Mouse (Mus musculus): ENCODE results near the gene Zfp212. TPM values are rescaled to one million over a fixed set of nuclear protein-coding genes. Genes with fewer than 3 reads are reported as not detected.

The Zfp212 gene
- total and polyA plus RNA-seq, 3 experiments: 7.6 to 14.0 (median 11.4) TPM

DNA sequence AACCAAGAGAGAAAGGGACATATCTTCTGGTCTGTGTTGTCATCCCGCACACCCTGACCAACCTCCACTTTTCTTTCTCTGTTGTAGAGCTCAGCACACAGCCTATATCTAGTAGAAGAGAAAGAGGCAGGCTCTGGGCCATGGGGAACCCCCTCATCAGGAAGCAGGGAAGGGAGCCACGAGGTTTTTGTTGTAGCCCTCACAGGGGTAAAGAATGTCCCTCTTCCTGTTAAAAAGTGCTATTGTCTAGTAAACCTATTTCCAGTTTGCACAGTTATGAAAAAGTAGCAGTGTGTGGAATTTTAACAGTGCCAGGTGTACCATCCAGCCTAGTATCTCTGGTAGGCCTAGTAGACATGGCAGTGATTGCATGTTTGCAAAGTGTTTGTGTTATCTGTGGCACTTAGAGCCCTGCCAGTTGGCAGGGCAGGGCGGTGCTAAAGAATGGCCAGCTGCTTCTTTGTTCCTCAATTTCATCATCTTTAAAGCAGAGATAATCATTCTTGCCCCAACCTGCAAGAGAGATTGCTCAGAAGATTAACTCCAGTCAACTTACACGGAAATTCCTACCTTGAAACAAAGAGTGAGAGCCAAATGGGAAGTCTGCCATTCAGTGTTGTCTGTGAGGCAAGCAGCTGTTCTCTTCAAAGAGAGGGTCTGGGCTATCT lies 41.1 kb upstream of the Zfp212 start:
- peak; percentile 15 for DNase-seq (ENCODE audit: low spot score)
- ATAC-seq (ENCODE audit: extremely low read depth, insufficient number of reproducible peaks, low FRiP score, poor library complexity, severe bottlenecking): no peak
- H3K4me3 ChIP-seq (ENCODE audit: low read depth, low read length): no peak overlapping the region
- peaks cover 29% of the 10 kb centered on the region for H3K4me1 ChIP-seq (ENCODE audit: insufficient read depth, low read depth, low read length)
- no peaks in the 10 kb centered on the region for H3K27me3 ChIP-seq (ENCODE audit: insufficient read depth, low read length)
- peaks cover 50% of the 10 kb centered on the region for H3K36me3 ChIP-seq (replicated peaks)
- H3K9me3 ChIP-seq (replicated peaks): no peaks in the 10 kb centered on the region
- no peak for TF ChIP-seq GATA1 (IDR thresholded peaks at IDR 0.05; ENCODE audit: borderline replicate concordance, low read length)
- no peak for TF ChIP-seq GATA2 (IDR thresholded peaks at IDR 0.05; ENCODE audit: borderline replicate concordance, low read depth, low read length)
- TF ChIP-seq POLR2AphosphoS5 (IDR thresholded peaks at IDR 0.05; ENCODE audit: insufficient replicate concordance, low read depth, low read length): no peak

DNA sequence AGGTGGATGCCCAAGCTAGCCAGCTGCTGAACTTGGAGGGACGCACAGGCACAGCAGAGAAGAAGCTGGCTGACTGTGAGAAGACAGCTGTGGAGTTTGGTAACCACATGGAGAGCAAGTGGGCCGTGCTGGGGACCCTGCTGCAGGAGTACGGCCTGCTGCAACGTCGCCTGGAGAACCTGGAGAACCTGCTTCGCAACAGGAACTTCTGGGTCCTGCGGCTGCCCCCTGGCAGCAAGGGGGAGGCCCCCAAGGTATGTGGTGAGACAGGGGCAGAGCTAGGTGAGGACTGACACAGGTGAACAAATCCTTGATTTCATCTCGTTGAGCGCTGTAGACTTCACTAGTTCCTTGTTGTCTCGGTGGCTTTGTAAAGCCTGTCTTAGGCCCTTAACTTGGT lies 40.1 kb upstream of the Zfp212 start:
- peaks cover 60% of the 10 kb centered on the region for H3K36me3 ChIP-seq (replicated peaks)
- DNase-seq (ENCODE audit: low spot score): no peak

DNA sequence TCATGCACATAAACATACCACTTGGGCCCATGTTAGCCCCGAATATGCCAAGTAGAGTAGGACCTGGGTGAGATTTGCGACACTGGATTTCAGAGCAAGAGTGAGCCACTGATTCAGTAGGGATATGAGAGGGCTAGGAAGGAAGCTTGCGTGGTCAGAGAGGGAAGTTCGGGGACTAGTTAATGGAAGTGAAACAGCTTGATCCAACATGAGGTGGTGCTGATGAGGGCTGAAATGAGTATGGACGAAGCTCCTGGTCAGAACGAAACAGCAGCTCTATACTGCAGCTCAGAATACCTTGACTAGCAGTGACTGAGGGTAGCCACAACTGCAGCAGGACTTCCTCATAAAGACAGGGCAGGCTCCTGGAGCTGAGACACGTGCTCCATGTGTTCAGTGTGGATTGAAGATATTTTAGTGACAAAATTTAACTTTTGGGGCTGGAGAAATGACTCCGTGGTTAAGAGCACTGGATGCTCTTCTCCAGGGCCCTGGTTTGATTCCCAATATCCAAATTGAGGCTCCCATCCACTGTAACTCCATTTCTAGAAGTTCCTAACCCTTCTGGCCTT lies 31.4 kb upstream of the Zfp212 start:
- Histone ChIP-seq H3K4me3 (ENCODE audit: low read depth, low read length) (no peak overlapping the region), H3K9me3 (replicated peaks) (no peaks in the 10 kb centered on the region), H3K27me3 (ENCODE audit: insufficient read depth, low read length) (no peaks in the 10 kb centered on the region), H3K4me1 (ENCODE audit: insufficient read depth, low read depth, low read length) (0 out of 2 replicates have a peak, but pooled peaks cover 3% of the 10 kb centered on the region), H3K36me3 (replicated peaks) (peaks cover 92% of the 10 kb centered on the region)
- ATAC-seq (ENCODE audit: extremely low read depth, insufficient number of reproducible peaks, low FRiP score, poor library complexity, severe bottlenecking) (no peak), DNase-seq (ENCODE audit: low spot score) (no peak)
- TF ChIP-seq TAL1 (conservative IDR thresholded peaks at IDR 0.05; ENCODE audit: low read depth, low read length): no peak
- TF ChIP-seq POLR2AphosphoS5 (IDR thresholded peaks at IDR 0.05; ENCODE audit: insufficient replicate concordance, low read depth, low read length): no peak
- TF ChIP-seq GATA2 (IDR thresholded peaks at IDR 0.05; ENCODE audit: borderline replicate concordance, low read depth, low read length): no peak

More for the DNA sequence above, 40.1 kb upstream of the Zfp212 start:
- Histone ChIP-seq H3K27me3 (ENCODE audit: insufficient read depth, low read length) (no peaks in the 10 kb centered on the region), H3K9me3 (replicated peaks) (no peaks in the 10 kb centered on the region), H3K4me1 (ENCODE audit: insufficient read depth, low read depth, low read length) (peaks cover 29% of the 10 kb centered on the region), H3K4me3 (ENCODE audit: low read depth, low read length) (no peak overlapping the region)
- TF ChIP-seq POLR2AphosphoS5 (IDR thresholded peaks at IDR 0.05; ENCODE audit: insufficient replicate concordance, low read depth, low read length) (no peak), CTCF (IDR thresholded peaks at IDR 0.05; ENCODE audit: low read depth, low read length) (no peak), GATA2 (IDR thresholded peaks at IDR 0.05; ENCODE audit: borderline replicate concordance, low read depth, low read length) (no peak), TAL1 (conservative IDR thresholded peaks at IDR 0.05; ENCODE audit: low read depth, low read length) (no peak), GATA1 (IDR thresholded peaks at IDR 0.05; ENCODE audit: borderline replicate concordance, low read length) (no peak)
- ATAC-seq (ENCODE audit: extremely low read depth, insufficient number of reproducible peaks, low FRiP score, poor library complexity, severe bottlenecking): no peak

DNA sequence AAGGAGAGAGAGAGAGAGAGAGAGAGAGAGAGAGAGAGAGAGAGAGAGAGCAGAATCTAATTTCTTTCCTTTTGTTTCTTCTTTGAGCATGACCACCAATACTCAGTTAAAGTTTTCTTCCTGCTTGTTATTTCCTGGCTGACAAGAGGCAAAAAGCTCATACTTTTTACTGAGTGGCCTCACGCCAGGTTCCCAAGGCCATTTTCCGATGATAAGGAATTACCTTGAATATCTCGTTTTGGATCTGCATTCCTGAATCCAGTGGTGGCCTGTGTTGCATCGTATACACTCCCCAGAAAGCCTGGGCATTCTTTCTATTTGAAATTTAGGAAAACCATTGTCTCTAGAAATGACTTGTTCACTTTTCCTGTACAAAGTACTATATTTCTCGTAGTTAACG lies 20.9 kb upstream of the Zfp212 start:
- Histone ChIP-seq H3K4me1 (ENCODE audit: insufficient read depth, low read depth, low read length) (no peaks in the 10 kb centered on the region), H3K36me3 (replicated peaks) (peaks cover 64% of the 10 kb centered on the region), H3K27me3 (ENCODE audit: insufficient read depth, low read length) (no peaks in the 10 kb centered on the region), H3K9me3 (replicated peaks) (peaks cover 4% of the 10 kb centered on the region), H3K4me3 (ENCODE audit: low read depth, low read length) (no peak overlapping the region)
- ATAC-seq (ENCODE audit: extremely low read depth, insufficient number of reproducible peaks, low FRiP score, poor library complexity, severe bottlenecking): no peak
- TF ChIP-seq POLR2AphosphoS5 (IDR thresholded peaks at IDR 0.05; ENCODE audit: insufficient replicate concordance, low read depth, low read length) (no peak), CTCF (IDR thresholded peaks at IDR 0.05; ENCODE audit: low read depth, low read length) (no peak), GATA2 (IDR thresholded peaks at IDR 0.05; ENCODE audit: borderline replicate concordance, low read depth, low read length) (no peak), GATA1 (IDR thresholded peaks at IDR 0.05; ENCODE audit: borderline replicate concordance, low read length) (no peak), TAL1 (conservative IDR thresholded peaks at IDR 0.05; ENCODE audit: low read depth, low read length) (no peak)
- DNase-seq (ENCODE audit: low spot score): no peak

DNA sequence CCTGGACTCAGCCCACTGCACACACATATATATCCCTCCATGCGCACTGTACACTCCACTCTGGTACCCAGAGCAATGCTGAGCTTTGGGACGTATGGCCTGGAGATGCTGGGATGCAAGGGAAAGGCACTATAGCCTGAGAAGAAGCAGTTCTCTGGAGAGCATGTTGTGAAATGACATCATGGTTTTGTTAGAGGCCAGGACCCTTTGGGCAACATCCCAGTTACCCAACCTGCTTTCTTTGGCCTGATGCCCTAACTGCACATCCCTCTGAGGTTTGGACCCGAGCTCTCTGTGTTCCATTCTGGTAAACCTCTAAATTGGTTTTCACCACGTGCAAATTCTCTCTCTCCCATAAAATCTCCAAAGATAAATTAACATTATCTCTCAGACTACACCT lies 16.7 kb upstream of the Zfp212 start:
- DNase-seq (ENCODE audit: low spot score) (no peak), ATAC-seq (ENCODE audit: extremely low read depth, insufficient number of reproducible peaks, low FRiP score, poor library complexity, severe bottlenecking) (no peak)
- TF ChIP-seq GATA1 (IDR thresholded peaks at IDR 0.05; ENCODE audit: borderline replicate concordance, low read length) (no peak), GATA2 (IDR thresholded peaks at IDR 0.05; ENCODE audit: borderline replicate concordance, low read depth, low read length) (no peak)
- Histone ChIP-seq H3K9me3 (replicated peaks) (peaks cover 13% of the 10 kb centered on the region), H3K4me3 (ENCODE audit: low read depth, low read length) (no peak overlapping the region), H3K36me3 (replicated peaks) (peaks cover 90% of the 10 kb centered on the region), H3K4me1 (ENCODE audit: insufficient read depth, low read depth, low read length) (no peaks in the 10 kb centered on the region), H3K27me3 (ENCODE audit: insufficient read depth, low read length) (no peaks in the 10 kb centered on the region)

DNA sequence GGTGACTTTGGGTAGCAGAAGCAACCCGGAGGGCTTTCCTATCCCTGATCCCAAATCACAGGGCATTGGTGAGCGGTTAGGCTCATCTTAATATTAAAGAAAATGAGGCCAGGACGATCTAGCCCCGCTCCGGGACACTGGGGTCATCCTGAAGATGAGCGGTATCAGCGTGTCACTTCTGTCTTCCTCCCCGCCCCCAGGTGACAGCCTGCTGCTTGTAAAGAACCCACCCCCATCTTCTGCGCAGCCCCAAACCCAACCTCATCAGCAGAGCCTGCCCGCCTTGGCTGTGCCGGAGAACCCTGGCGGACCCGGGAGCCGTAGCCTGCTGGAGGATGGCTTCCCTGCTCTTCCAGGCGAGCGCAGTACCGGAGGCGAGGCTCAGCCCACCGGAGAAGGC lies 15.9 kb upstream of the Zfp212 start:
- TF ChIP-seq TAL1 (conservative IDR thresholded peaks at IDR 0.05; ENCODE audit: low read depth, low read length) (no peak), GATA2 (IDR thresholded peaks at IDR 0.05; ENCODE audit: borderline replicate concordance, low read depth, low read length) (no peak)
- DNase-seq (ENCODE audit: low spot score): no peak
- Histone ChIP-seq H3K4me3 (ENCODE audit: low read depth, low read length) (peak overlapping the region; percentile 0; the same call in 1 of the 2 replicates), H3K4me1 (ENCODE audit: insufficient read depth, low read depth, low read length) (no peaks in the 10 kb centered on the region), H3K9me3 (replicated peaks) (peaks cover 13% of the 10 kb centered on the region), H3K27me3 (ENCODE audit: insufficient read depth, low read length) (no peaks in the 10 kb centered on the region), H3K36me3 (replicated peaks) (peaks cover 88% of the 10 kb centered on the region)
- no peak for ATAC-seq (ENCODE audit: extremely low read depth, insufficient number of reproducible peaks, low FRiP score, poor library complexity, severe bottlenecking)

Measured in G1E (cell line).